Mouse (Mus musculus) heart, postnatal 0 days (tissue): ENCODE results near the gene Med21. TPM values are rescaled to one million over a fixed set of nuclear protein-coding genes. Genes with fewer than 3 reads are reported as not detected.

Experiments used
- ATAC-seq: fragments of 200-750 bp; cut with Nextera tagmentation; 2 replicates; pipeline ENCODE4 v1.8.0; 2017; ENCODE audit warnings: low read depth, moderate number of reproducible peaks, moderate library complexity; ENCODE audit not compliant: insufficient read depth
- DNase-seq: peaks from one replicate; pipeline ENCODE4 v3.0.0-alpha.2; 2016; ENCODE audit warnings: low spot score
- H3K27ac ChIP-seq: fragments of 300-500 bp; sonication (generic); 2 replicates; pipeline ENCODE4 v1.5.1; 2014; ENCODE audit warnings: low read depth, mild to moderate bottlenecking
- H3K27me3 ChIP-seq: fragments of 300-500 bp; sonication (generic); 2 replicates; pipeline ENCODE4 v1.6.1; 2014; ENCODE audit warnings: low read length, mixed read lengths; ENCODE audit not compliant: control insufficient read depth, insufficient read depth
- H3K36me3 ChIP-seq: fragments of 300-500 bp; sonication (generic); replicated peaks from 2 replicates; pipeline ENCODE4 v1.6.1; 2014; ENCODE audit warnings: low read length, mixed read lengths; ENCODE audit not compliant: control insufficient read depth, insufficient read depth
- H3K4me1 ChIP-seq: fragments of 300-500 bp; sonication (generic); 2 replicates; pipeline ENCODE4 v1.6.1; 2014; ENCODE audit warnings: antibody characterized with exemption; ENCODE audit not compliant: control insufficient read depth, insufficient read depth
- H3K4me2 ChIP-seq: fragments of 300-500 bp; sonication (generic); 2 replicates; pipeline ENCODE4 v1.6.1; 2014; ENCODE audit warnings: low read depth, mild to moderate bottlenecking, low read length, moderate library complexity
- H3K4me3 ChIP-seq: fragments of 300-500 bp; sonication (generic); 2 replicates; pipeline ENCODE4 v1.5.1; 2014; ENCODE audit warnings: low read depth, low read length
- H3K9ac ChIP-seq: fragments of 300-500 bp; sonication (generic); replicated peaks from 2 replicates; pipeline ENCODE4 v1.6.1; 2014; ENCODE audit warnings: low read depth, low read length, mixed read lengths
- H3K9me3 ChIP-seq: fragments of 300-500 bp; sonication (generic); replicated peaks from 2 replicates; pipeline ENCODE4 v1.6.1; 2016; ENCODE audit warnings: low read length; ENCODE audit not compliant: control insufficient read depth
- CTCF ChIP-seq: IDR thresholded peaks from 2 replicates; pipeline ENCODE4 v1.5.1; 2016; ENCODE audit warnings: antibody characterized with exemption, control low read depth, low read depth
- EP300 ChIP-seq: IDR thresholded peaks from 2 replicates; pipeline ENCODE4 v1.6.1; 2016; ENCODE audit warnings: antibody characterized with exemption, low read depth
- WGBS: fragments of 180-500 bp; shearing (Covaris S2); extraction: QIAGEN DNeasy Blood & Tissue Kit; methylation state at CpG from one replicate; pipeline ENCODE4 v1.1.7; 2014; 5-methylcytosine and 5-hydroxymethylcytosine counted together
- polyA plus RNA-seq: library from polyadenylated mRNA; unstranded; fragments of >200 nt; fragmentation: Nextera tagmentation; extraction: Ambion mirVana; gene quantifications from 2 replicates; pipeline ENCODE4 v1.2.1, GENCODE M21; 2015
- total RNA-seq: library from RNA; depleted of rRNA; stranded (reverse); fragments of >200 nt; gene quantifications from 2 replicates; pipeline ENCODE4 v1.2.3, GENCODE M21; 2014; ENCODE audit warnings: low replicate concordance

Med21 gene
- total and polyA plus RNA-seq, 2 experiments from 2014 or later: 85.9 to 139 TPM

- Histone ChIP-seq H3K27me3 (no peaks in the 10 kb centered on the region), H3K36me3 (no peaks in the 10 kb centered on the region), H3K9ac (no peak overlapping the region), H3K4me2 (no peak overlapping the region), H3K9me3 (no peaks in the 10 kb centered on the region), H3K4me3 (no peak overlapping the region), H3K27ac (no peak overlapping the region), H3K4me1 (peaks cover 12% of the 10 kb centered on the region; the same call in 1 of the 2 replicates)
- TF ChIP-seq EP300 (no peak), CTCF (peak; percentile 64)
- peak; percentile 58 for DNase-seq
- ATAC-seq: peak; percentile 76
- 38% methylated on average over 2 of the region's 2 CpGs for WGBS
Measured at GRCm38 (mm10) chr6:146660591-146660990, 18.2 kb downstream of the Med21 start.

GRCm38 (mm10) chr6:146661655-146662054 lies 19.3 kb downstream of the Med21 start:
- H3K9me3 ChIP-seq: no peaks in the 10 kb centered on the region
- no peak overlapping the region for H3K4me3 ChIP-seq
- no peak for DNase-seq
- H3K27ac ChIP-seq: no peak overlapping the region
- peaks cover 12% of the 10 kb centered on the region; the same call in 1 of the 2 replicates for H3K4me1 ChIP-seq
- TF ChIP-seq EP300 (no peak), CTCF (no peak)
- H3K9ac ChIP-seq: no peak overlapping the region
- 83% methylated on average over 5 of the region's 5 CpGs for WGBS
- H3K4me2 ChIP-seq: no peak overlapping the region
- ATAC-seq: no peak
- H3K27me3 ChIP-seq: no peaks in the 10 kb centered on the region
- no peaks in the 10 kb centered on the region for H3K36me3 ChIP-seq

- Histone ChIP-seq H3K4me3 (no peak overlapping the region), H3K4me2 (no peak overlapping the region), H3K4me1 (peaks cover 12% of the 10 kb centered on the region; the same call in 1 of the 2 replicates), H3K27me3 (no peaks in the 10 kb centered on the region), H3K27ac (no peak overlapping the region), H3K36me3 (no peaks in the 10 kb centered on the region), H3K9ac (no peak overlapping the region), H3K9me3 (no peaks in the 10 kb centered on the region)
- DNase-seq (no peak), ATAC-seq (0 out of 2 replicates have a peak, but pooled peaks have one; percentile 47)
- TF ChIP-seq EP300 (no peak), CTCF (peak; percentile 77)
- 41% methylated on average over 5 of the region's 5 CpGs for WGBS
Measured at GRCm38 (mm10) chr6:146662679-146663078, 20.3 kb downstream of the Med21 start.

- Histone ChIP-seq H3K9me3 (no peaks in the 10 kb centered on the region), H3K4me1 (peaks cover 12% of the 10 kb centered on the region; the same call in 1 of the 2 replicates), H3K36me3 (no peaks in the 10 kb centered on the region), H3K27ac (peak overlapping the region; percentile 65), H3K4me3 (no peak overlapping the region), H3K27me3 (no peaks in the 10 kb centered on the region), H3K4me2 (no peak overlapping the region), H3K9ac (no peak overlapping the region)
- 27% methylated on average over 5 of the region's 5 CpGs for WGBS
- DNase-seq: no peak
- TF ChIP-seq EP300: no peak
- TF ChIP-seq CTCF: no peak
- peak; percentile 54 for ATAC-seq
Measured at GRCm38 (mm10) chr6:146664116-146664515, 21.8 kb downstream of the Med21 start.

- Histone ChIP-seq H3K9me3 (no peaks in the 10 kb centered on the region), H3K4me2 (no peak overlapping the region), H3K36me3 (no peaks in the 10 kb centered on the region), H3K4me1 (peaks cover 12% of the 10 kb centered on the region; the same call in 1 of the 2 replicates), H3K27me3 (no peaks in the 10 kb centered on the region), H3K4me3 (no peak overlapping the region), H3K27ac (peak overlapping the region; percentile 65; the same call in 1 of the 2 replicates), H3K9ac (no peak overlapping the region)
- 94% methylated on average over 5 of the region's 5 CpGs for WGBS
- TF ChIP-seq EP300 (no peak), CTCF (no peak)
- DNase-seq: no peak
- no peak for ATAC-seq
Measured at GRCm38 (mm10) chr6:146664917-146665316, 22.6 kb downstream of the Med21 start.

- H3K27ac ChIP-seq: no peak overlapping the region
- H3K9me3 ChIP-seq: peaks cover 4% of the 10 kb centered on the region
- no peak overlapping the region for H3K4me2 ChIP-seq
- peaks cover 12% of the 10 kb centered on the region; the same call in 1 of the 2 replicates for H3K4me1 ChIP-seq
- no peak overlapping the region for H3K4me3 ChIP-seq
- no peak overlapping the region for H3K9ac ChIP-seq
- ATAC-seq: no peak
- H3K36me3 ChIP-seq: no peaks in the 10 kb centered on the region
- 73% methylated on average over 2 of the region's 2 CpGs for WGBS
- TF ChIP-seq CTCF: no peak
- TF ChIP-seq EP300: no peak
- H3K27me3 ChIP-seq: no peaks in the 10 kb centered on the region
- no peak for DNase-seq
Measured at GRCm38 (mm10) chr6:146665408-146665807, 23.1 kb downstream of the Med21 start.
